Mouse (Mus musculus) urinary bladder, postnatal 10 days (tissue): ENCODE measurements around the gene Srp14.

Experiments
- DNase-seq: peaks from one replicate; pipeline ENCODE4 v3.0.0; 2022; ENCODE audit warnings: low spot score

The Srp14 gene

GRCm38 (mm10) chr2:118490241-118491091 lies 11.0 kb upstream of the Srp14 start:
- DNase-seq, result peak; percentile 35

- DNase-seq, result no peak
These were observed 8.3 kb upstream of the Srp14 start for GRCm38 (mm10) chr2:118487806-118488205.

DNA sequence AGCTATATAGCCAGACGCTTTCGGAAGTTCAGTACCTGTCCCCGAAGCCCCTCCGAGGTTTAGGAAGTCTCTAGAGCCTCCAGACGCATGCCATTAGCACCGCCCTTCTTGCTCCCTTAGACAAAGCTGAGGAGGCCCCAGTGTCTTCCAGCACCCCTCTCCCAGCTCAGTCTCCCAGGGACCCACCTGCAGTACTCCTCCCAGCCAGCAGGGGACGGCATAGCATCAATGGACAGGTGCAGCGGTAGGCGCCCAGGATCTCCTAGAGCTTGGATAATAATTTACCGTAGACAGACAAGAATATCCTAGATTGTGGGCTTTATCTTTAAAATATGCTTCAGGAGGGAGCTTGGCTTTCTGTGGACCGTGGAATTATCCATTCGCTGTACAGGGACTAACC lies 7.4 kb upstream of the Srp14 start:
- peak; percentile 74 for DNase-seq

DNA sequence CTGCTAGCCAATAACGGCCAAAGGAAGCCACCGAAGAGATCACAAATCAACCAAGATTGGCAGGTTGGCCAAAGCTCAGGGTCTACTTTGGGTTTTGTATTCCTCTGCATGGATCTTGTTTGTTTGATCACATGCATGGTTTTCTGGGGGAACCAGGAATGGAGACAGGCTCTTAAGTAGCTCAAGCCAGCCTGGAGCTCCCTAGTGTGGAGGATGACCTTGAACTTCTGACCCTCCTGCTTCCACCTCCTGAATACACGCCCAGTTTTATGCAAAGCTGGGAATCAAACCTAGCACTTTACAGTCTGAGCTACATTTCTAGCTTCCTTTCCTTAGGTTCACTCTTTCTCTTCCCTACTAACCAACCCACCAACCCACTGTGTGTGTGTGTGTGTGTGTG lies 5.9 kb upstream of the Srp14 start:
- no peak for DNase-seq

DNA sequence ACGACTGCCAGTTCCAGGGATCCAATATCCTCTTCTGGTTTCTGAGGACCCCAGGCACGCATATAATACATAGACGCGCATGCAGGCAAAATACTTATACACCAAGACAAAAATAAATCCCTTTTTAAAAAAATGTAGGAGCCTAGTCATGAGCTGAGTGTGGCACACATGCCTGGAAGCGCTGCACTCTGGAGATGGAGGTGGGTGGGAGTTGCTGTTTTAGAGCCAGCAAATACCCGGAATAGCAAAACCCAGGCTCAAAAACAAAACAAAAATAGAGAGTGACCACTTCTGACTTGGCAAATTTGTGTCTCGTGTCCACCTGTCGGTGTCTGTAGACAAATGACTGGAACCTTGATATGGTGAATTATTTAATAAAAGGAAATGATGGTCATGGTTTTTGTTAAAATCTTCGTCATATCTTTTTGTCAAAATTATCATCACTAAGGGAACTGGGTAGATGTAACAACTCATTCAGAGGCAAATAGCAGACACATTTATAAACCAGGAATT lies 4.9 kb upstream of the Srp14 start:
- no peak for DNase-seq

DNA sequence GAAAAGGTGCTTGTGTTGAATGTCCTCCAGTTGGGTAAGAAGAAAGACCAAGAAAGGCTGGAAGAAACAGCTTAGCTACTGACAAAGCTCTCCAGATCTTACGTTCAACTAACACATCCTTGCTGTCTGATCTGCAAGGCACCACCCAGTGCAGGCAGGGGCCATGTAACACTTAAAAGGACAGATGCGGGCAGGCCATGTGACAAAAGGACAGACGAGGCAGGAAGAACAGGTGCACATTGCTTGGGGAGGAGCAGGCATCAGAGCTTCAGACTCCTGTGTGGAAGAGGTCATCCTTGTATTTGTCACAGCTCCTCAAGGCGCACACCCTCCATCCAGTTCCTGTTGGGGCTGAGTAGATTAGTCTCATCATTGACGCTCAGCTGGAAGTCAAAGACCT lies 3.5 kb upstream of the Srp14 start:
- no peak for DNase-seq

DNA sequence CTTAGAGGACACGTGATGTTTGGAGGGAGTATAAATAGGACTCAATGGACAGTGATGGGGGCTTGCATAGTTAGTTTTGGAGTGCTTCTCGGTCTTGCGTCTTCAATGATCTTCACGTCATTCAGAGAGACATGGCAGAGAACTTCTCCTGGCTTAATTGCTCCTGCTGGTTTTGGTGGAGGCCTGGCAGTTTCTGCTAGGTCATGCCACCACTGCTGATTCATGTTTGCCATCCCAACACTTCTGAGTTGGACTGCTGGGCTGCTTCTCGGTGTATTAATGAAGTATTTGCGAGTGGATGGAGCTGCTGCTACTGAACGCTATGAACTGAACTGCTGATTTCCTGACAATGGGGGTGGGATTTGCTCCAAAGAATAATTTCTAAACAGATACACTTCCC lies 1.4 kb upstream of the Srp14 start:
- no peak for DNase-seq

DNA sequence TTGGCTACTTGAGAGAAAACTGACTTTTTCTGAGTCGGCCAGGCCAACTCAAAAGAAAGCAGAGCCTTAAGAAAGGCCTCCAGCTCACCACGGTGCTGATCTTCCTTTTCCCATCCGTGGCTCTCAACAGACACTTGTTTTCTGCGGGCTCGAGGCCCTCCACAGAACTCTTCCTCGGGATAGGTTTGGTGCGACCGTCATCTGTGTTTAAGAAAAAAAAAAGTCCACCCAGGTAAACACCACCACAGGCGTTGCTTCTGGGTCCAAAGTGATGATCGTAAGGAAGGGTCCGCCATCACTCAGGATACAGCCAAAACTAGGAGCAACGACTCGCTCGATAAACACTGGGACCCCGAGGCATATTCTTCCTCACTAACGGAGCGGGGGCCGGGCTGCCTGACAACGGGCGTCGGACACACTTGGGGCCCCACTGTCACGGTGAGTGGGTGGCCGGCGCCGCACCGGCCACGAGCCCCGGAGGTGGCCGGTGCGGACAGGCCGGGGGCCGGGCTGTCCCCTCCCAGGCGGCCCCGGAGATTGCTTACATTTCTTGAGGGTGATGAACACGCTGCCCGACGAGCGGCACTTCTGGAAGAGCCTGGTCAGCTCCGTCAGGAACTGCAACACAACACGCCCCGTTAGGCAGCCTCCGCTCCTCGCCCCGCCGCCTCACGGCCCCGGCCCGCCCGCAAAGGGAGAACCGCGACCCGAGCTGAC lies 520 bp downstream of the Srp14 start:
- DNase-seq, result no peak

DNA sequence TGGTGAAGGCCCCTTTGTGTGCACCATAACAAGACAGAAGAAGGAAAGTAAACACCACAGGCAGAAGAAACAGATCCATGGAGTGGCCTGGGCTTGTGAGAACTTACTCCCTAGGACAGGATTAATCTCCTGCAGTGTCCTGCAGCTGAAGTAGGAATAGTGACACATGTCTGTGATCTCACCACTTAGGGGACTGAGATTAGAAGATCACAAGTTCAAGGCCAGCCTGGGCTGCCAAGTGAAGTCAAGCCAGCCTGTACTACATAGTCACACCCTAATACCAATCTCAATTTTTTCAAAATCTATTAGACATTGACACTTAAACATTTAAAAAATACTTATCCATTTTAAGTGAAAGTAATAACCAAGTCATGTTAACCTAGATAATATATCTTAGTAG lies 11.2 kb downstream of the Srp14 start:
- DNase-seq, result no peak

- no peak for DNase-seq
These were observed 12.9 kb downstream of the Srp14 start for GRCm38 (mm10) chr2:118466601-118467000.

DNA sequence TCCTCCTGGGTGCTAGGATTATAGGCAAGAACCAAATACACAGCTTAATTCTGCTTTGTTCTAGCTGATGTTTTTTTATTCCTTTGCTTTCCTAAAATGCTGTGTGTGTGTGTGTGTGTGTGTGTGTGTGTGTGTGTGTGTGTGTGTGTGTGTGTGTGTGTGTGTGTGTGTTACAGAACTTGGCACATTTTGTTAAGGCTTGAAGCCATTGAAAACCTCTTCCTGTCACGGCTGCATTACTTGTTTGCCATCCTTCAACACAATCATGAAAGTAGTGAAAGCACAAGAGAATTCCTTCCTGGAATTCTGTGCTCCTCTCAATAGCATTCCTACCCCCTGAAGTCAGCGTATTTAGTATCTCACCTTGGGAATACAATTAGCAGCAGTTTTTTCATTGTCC lies 13.6 kb downstream of the Srp14 start:
- no peak for DNase-seq

GRCm38 (mm10) chr2:118464450-118464849 lies 15.1 kb downstream of the Srp14 start:
- no peak for DNase-seq

DNA sequence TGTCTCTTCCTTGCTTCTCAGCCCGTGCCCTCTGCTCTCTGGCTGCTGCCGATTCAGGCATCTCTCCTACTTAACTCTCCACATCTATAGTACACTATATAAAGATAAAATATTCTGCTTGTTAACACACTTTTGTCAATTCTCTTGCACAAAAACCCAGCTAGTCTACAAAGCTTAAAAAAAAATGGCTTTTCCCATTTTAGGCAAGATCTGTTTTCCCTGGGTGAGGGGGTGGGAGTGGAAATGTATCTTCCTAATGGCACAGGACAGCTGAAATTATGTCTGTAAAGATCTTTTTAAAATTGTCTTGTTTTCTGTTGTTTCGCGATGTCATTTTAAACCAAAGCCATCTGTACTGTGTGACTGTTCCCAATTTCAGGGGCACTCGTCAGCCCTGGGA lies 16.0 kb downstream of the Srp14 start:
- DNase-seq, result no peak

GRCm38 (mm10) chr2:118461480-118462165 lies 17.9 kb downstream of the Srp14 start:
- no peak for DNase-seq

DNA sequence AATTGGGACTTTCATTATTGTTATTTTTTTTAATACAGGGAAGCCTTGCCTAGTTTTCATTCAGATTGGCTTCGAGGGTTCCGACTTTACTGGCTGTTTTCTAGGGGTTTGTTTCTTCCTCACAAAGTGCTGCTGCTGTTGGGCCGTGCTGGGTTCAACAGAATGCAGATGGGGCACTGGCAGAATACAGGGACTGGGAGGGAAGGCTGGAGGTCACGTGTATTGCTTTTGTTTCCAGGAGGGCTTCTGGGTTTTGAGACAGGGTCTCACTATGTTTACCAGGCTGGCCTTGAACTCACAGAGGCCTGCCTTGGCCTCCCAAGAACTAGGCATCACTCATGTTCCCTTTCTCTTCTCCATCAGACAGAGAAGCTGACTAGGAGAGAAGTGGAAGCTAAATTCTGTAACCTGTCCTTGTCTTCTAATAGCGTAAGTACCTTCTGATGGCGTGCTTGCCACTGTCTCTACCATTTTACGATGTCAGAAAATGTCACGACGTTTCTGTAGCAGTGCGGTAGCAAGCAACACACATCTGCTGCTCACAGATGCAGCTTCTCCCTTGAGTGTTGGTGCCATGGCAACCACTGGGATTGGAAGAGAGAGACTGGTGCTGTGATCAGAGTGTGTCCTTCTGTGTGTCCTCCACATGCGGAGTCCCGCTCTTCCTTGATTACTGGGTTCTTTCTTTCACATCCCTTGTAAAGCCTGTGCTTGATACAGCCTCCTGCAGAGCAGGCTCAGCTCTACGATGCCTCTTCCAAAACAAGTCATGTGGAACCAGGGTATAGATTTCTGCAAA lies 21.8 kb downstream of the Srp14 start:
- no peak for DNase-seq

DNA sequence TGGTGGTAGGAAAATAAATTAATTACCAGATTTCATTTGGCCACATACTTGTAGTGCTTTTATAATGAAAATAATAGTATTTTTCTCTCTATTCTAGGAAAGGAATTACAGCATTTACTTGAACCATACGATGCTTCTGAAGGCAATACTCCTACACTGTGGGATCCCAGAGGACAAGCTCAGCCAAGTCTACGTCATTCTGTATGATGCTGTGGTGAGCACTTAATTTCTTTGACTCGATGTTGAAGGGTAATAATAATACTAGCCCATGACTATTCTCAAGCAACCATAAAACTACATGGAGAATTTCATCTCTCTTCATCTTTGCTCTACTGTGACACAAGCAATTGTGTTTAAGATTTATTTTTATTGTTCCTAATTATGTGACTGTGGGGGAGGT lies 22.5 kb downstream of the Srp14 start:
- DNase-seq, result no peak

- DNase-seq, result no peak
These were observed 28.5 kb downstream of the Srp14 start for GRCm38 (mm10) chr2:118451056-118451455.

DNA sequence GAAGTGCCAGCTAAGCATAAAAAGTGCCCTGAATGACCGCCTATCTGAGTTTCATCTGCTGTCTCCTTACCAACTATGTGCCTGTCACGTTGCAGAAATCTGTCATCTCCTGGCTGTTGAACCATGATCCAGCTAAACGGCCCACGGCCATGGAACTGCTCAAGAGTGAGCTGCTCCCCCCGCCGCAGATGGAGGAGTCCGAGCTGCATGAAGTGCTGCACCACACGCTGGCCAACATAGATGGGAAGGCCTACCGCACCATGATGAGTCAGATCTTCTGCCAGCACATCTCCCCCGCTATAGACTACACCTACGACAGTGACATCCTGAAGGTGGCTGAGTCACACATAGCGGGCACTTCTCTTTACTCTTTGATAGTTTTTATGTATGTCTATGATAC lies 31.3 kb downstream of the Srp14 start:
- DNase-seq, result no peak

- no peak for DNase-seq
These were observed 33.5 kb downstream of the Srp14 start for GRCm38 (mm10) chr2:118445696-118446674.

- no peak for DNase-seq
These were observed 36.8 kb downstream of the Srp14 start for GRCm38 (mm10) chr2:118442723-118443122.

DNA sequence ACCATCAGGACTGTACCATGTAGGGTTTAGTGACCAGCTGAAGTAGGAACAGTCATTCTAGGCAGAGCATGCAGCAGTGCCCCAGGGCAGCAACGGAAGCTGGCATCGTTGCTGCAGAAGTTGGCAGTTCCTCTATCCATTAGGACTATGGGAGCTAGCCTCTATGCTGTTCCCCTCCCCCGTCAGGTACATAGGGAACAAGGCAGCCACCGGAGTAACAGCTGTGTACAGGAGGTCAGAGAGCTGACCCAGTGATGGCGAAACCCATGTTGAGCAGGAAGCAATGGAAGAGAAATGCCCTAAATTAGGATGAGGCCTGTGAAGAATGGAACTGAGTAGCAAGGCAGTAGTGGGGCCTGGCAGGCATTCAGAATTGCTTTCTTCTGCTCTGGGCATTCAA lies 37.3 kb downstream of the Srp14 start:
- DNase-seq, result no peak
